Mouse (Mus musculus) intestine, postnatal 0 days (tissue): ENCODE data around the gene Gm45140. TPM values are rescaled to one million over a fixed set of nuclear protein-coding genes. Genes with fewer than 3 reads are reported as not detected.

Source experiments
- ATAC-seq: fragments of 200-750 bp; cut with Nextera tagmentation; 2 replicates; pipeline ENCODE4 v1.8.0; 2017; ENCODE audit warnings: mild to moderate bottlenecking, moderate TSS enrichment, moderate library complexity
- H3K27ac ChIP-seq: fragments of 300-500 bp; sonication (generic); 2 replicates; pipeline ENCODE4 v1.5.1; 2014; ENCODE audit warnings: mild to moderate bottlenecking, low read depth, low read length, moderate library complexity
- H3K27me3 ChIP-seq: fragments of 300-500 bp; sonication (generic); replicated peaks from 2 replicates; pipeline ENCODE4 v1.6.1; 2014; ENCODE audit warnings: low read length, mixed read lengths; ENCODE audit not compliant: control insufficient read depth, insufficient read depth
- H3K36me3 ChIP-seq: fragments of 300-500 bp; sonication (generic); 2 replicates; pipeline ENCODE4 v1.6.1; 2014; ENCODE audit warnings: mild to moderate bottlenecking, moderate library complexity; ENCODE audit not compliant: control insufficient read depth, insufficient read depth
- H3K4me1 ChIP-seq: fragments of 300-500 bp; sonication (generic); replicated peaks from 2 replicates; pipeline ENCODE4 v1.6.1; 2014; ENCODE audit warnings: antibody characterized with exemption, low read length, mixed read lengths; ENCODE audit not compliant: control insufficient read depth, insufficient read depth
- H3K4me2 ChIP-seq: fragments of 300-500 bp; sonication (generic); replicated peaks from 2 replicates; pipeline ENCODE4 v1.6.1; 2014; ENCODE audit warnings: low read depth, mild to moderate bottlenecking, moderate library complexity
- H3K4me3 ChIP-seq: fragments of 300-500 bp; sonication (generic); 2 replicates; pipeline ENCODE4 v1.5.1; 2014; ENCODE audit warnings: low read depth, low read length
- H3K9ac ChIP-seq: fragments of 300-500 bp; sonication (generic); 2 replicates; pipeline ENCODE4 v1.6.1; 2014; ENCODE audit warnings: mild to moderate bottlenecking, low read depth, low read length
- H3K9me3 ChIP-seq: fragments of 300-500 bp; sonication (generic); 2 replicates; pipeline ENCODE4 v1.6.1; 2016; ENCODE audit warnings: mixed run types; ENCODE audit not compliant: control insufficient read depth
- CTCF ChIP-seq: sonication (generic); IDR thresholded peaks from 2 replicates; pipeline ENCODE4 v1.5.1; 2016; ENCODE audit warnings: low read depth, mild to moderate bottlenecking, control low read depth, antibody characterized with exemption, moderate library complexity
- WGBS: fragments of 180-500 bp; shearing (Covaris S2); extraction: QIAGEN DNeasy Blood & Tissue Kit; methylation state at CpG from one replicate; pipeline ENCODE4 v1.1.7; 2014; 5-methylcytosine and 5-hydroxymethylcytosine counted together
- polyA plus RNA-seq: library from polyadenylated mRNA; unstranded; fragments of >200 nt; fragmentation: Nextera tagmentation; extraction: Ambion mirVana; gene quantifications from 2 replicates; pipeline ENCODE4 v1.2.1, GENCODE M21; 2015

Gene Gm45140
- polyA plus RNA-seq, 1 experiment from 2014 or later = 2.0 TPM

GRCm38 (mm10) chr6:87808521-87808920, 27.1 kb downstream of the Gm45140 start:
- no peak for ATAC-seq
- no peak overlapping the region for H3K4me3 ChIP-seq
- H3K9ac ChIP-seq = no peak overlapping the region
- H3K4me1 ChIP-seq = 0 out of 2 replicates have a peak, but pooled peaks cover 8% of the 10 kb centered on the region
- no peaks in the 10 kb centered on the region for H3K27me3 ChIP-seq
- H3K4me2 ChIP-seq = peak overlapping the region; percentile 30; the same call in 1 of the 2 replicates
- WGBS = 33% methylated on average over 3 of the region's 3 CpGs
- TF ChIP-seq CTCF = no peak
- H3K36me3 ChIP-seq = no peaks in the 10 kb centered on the region
- no peak overlapping the region for H3K27ac ChIP-seq
- no peaks in the 10 kb centered on the region for H3K9me3 ChIP-seq

- H3K4me1 ChIP-seq = 0 out of 2 replicates have a peak, but pooled peaks cover 8% of the 10 kb centered on the region
- no peaks in the 10 kb centered on the region for H3K9me3 ChIP-seq
- 79% methylated on average over 4 of the region's 4 CpGs for WGBS
- H3K27me3 ChIP-seq = no peaks in the 10 kb centered on the region
- H3K36me3 ChIP-seq = no peaks in the 10 kb centered on the region
- H3K4me3 ChIP-seq = no peak overlapping the region
- no peak overlapping the region for H3K27ac ChIP-seq
- ATAC-seq = no peak
- H3K9ac ChIP-seq = no peak overlapping the region
- 0 out of 2 replicates have a peak overlapping the region, but pooled peaks have one; percentile 30 for H3K4me2 ChIP-seq
- no peak for TF ChIP-seq CTCF
Observed at GRCm38 (mm10) chr6:87807735-87808440, 27.7 kb downstream of the Gm45140 start.

GRCm38 (mm10) chr6:87806857-87807256, 28.7 kb downstream of the Gm45140 start:
- no peaks in the 10 kb centered on the region for H3K27me3 ChIP-seq
- H3K4me3 ChIP-seq = no peak overlapping the region
- no peak overlapping the region for H3K4me2 ChIP-seq
- H3K36me3 ChIP-seq = no peaks in the 10 kb centered on the region; the same call in 1 of the 2 replicates
- H3K4me1 ChIP-seq = 0 out of 2 replicates have a peak, but pooled peaks cover 8% of the 10 kb centered on the region
- no peaks in the 10 kb centered on the region for H3K9me3 ChIP-seq
- 45% methylated on average over 2 of the region's 2 CpGs for WGBS
- peak; percentile 44 for TF ChIP-seq CTCF
- H3K9ac ChIP-seq = no peak overlapping the region
- H3K27ac ChIP-seq = no peak overlapping the region
- ATAC-seq = no peak

GRCm38 (mm10) chr6:87806028-87806427, 29.6 kb downstream of the Gm45140 start:
- TF ChIP-seq CTCF = peak; percentile 36; the same call in 1 of the 2 replicates
- H3K4me3 ChIP-seq = no peak overlapping the region
- 0 out of 2 replicates have a peak, but pooled peaks cover 8% of the 10 kb centered on the region for H3K4me1 ChIP-seq
- H3K27ac ChIP-seq = no peak overlapping the region
- peaks cover 6% of the 10 kb centered on the region; the same call in 1 of the 2 replicates for H3K36me3 ChIP-seq
- 60% methylated on average over 2 of the region's 2 CpGs for WGBS
- no peak overlapping the region for H3K4me2 ChIP-seq
- H3K9me3 ChIP-seq = no peaks in the 10 kb centered on the region
- ATAC-seq = no peak
- no peaks in the 10 kb centered on the region for H3K27me3 ChIP-seq
- H3K9ac ChIP-seq = no peak overlapping the region

GRCm38 (mm10) chr6:87805448-87805847, 30.1 kb downstream of the Gm45140 start:
- TF ChIP-seq CTCF = no peak
- 89% methylated on average over 7 of the region's 7 CpGs for WGBS
- Histone ChIP-seq H3K4me3 (no peak overlapping the region), H3K4me1 (0 out of 2 replicates have a peak, but pooled peaks cover 8% of the 10 kb centered on the region), H3K36me3 (peaks cover 8% of the 10 kb centered on the region; the same call in 1 of the 2 replicates), H3K4me2 (no peak overlapping the region), H3K27me3 (no peaks in the 10 kb centered on the region), H3K27ac (no peak overlapping the region), H3K9me3 (no peaks in the 10 kb centered on the region), H3K9ac (no peak overlapping the region)
- ATAC-seq = no peak

GRCm38 (mm10) chr6:87804886-87805285, 30.7 kb downstream of the Gm45140 start:
- Histone ChIP-seq H3K27ac (no peak overlapping the region), H3K36me3 (peaks cover 8% of the 10 kb centered on the region; the same call in 1 of the 2 replicates), H3K4me2 (no peak overlapping the region), H3K27me3 (no peaks in the 10 kb centered on the region), H3K4me1 (0 out of 2 replicates have a peak, but pooled peaks cover 6% of the 10 kb centered on the region), H3K9me3 (no peaks in the 10 kb centered on the region), H3K9ac (no peak overlapping the region), H3K4me3 (no peak overlapping the region)
- 68% methylated on average over 7 of the region's 7 CpGs for WGBS
- TF ChIP-seq CTCF = no peak
- ATAC-seq = no peak
